Mouse (Mus musculus) liver, embryonic 11.5 days (tissue): ENCODE results near the gene Pigf. TPM values are rescaled to one million over a fixed set of nuclear protein-coding genes. Genes with fewer than 3 reads are reported as not detected.
A peak's percentile ranks its signal among the peaks of the same experiment; 100 is the strongest.
"Not testable (repeated sequence)": the region's sequence is repeated elsewhere in the genome, so short reads cannot be mapped to it uniquely, and the experiment has no call there.

Source experiments
- ATAC-seq: fragments of 200-750 bp; cut with Nextera tagmentation; replicated peaks from 2 replicates; pipeline ENCODE4 v1.8.0; 2017; ENCODE audit warnings: moderate number of reproducible peaks, mild to moderate bottlenecking, moderate TSS enrichment, moderate library complexity; ENCODE audit not compliant: low FRiP score
- DNase-seq: peaks from one replicate; pipeline ENCODE4 v3.0.0-alpha.2; 2017; ENCODE audit warnings: low spot score
- H3K27ac ChIP-seq: fragments of 300-500 bp; sonication (generic); 2 replicates; pipeline ENCODE4 v1.5.1; 2014; ENCODE audit warnings: mild to moderate bottlenecking, low read depth, low read length, control low read depth
- H3K27me3 ChIP-seq: fragments of 300-500 bp; sonication (generic); replicated peaks from 2 replicates; pipeline ENCODE4 v1.6.1; 2014; ENCODE audit warnings: low read length, mixed read lengths; ENCODE audit not compliant: control insufficient read depth, insufficient read depth
- H3K36me3 ChIP-seq: fragments of 300-500 bp; sonication (generic); 2 replicates; pipeline ENCODE4 v1.6.1; 2014; ENCODE audit warnings: mild to moderate bottlenecking, low read length, moderate library complexity, mixed read lengths; ENCODE audit not compliant: control insufficient read depth, insufficient read depth
- H3K4me1 ChIP-seq: fragments of 300-500 bp; sonication (generic); replicated peaks from 2 replicates; pipeline ENCODE4 v1.6.1; 2014; ENCODE audit warnings: low read length, mixed read lengths; ENCODE audit not compliant: control insufficient read depth, insufficient read depth
- H3K4me2 ChIP-seq: fragments of 300-500 bp; sonication (generic); 2 replicates; pipeline ENCODE4 v1.6.1; 2014; ENCODE audit warnings: mild to moderate bottlenecking, control low read depth, moderate library complexity
- H3K4me3 ChIP-seq: fragments of 300-500 bp; sonication (generic); 2 replicates; pipeline ENCODE4 v1.5.1; 2014; ENCODE audit warnings: low read depth, low read length, control low read depth
- H3K9ac ChIP-seq: fragments of 300-500 bp; sonication (generic); 2 replicates; pipeline ENCODE4 v1.6.1; 2014; ENCODE audit warnings: low read depth, low read length, control low read depth
- H3K9me3 ChIP-seq: fragments of 300-500 bp; sonication (generic); 2 replicates; pipeline ENCODE4 v1.6.1; 2016; ENCODE audit warnings: low read length, inconsistent platforms, mixed read lengths; ENCODE audit not compliant: control insufficient read depth
- WGBS: fragments of 180-500 bp; shearing (Covaris S2); extraction: QIAGEN DNeasy Blood & Tissue Kit; methylation state at CpG from one replicate; pipeline ENCODE4 v1.1.7; 2014; 5-methylcytosine and 5-hydroxymethylcytosine counted together
- polyA plus RNA-seq: library from polyadenylated mRNA; unstranded; fragments of >200 nt; fragmentation: Nextera tagmentation; extraction: Ambion mirVana; gene quantifications from 2 replicates; pipeline ENCODE4 v1.2.1, GENCODE M21; 2014

The Pigf gene
- polyA plus RNA-seq: 30.7 and 31.3 TPM in 2 replicates

DNA sequence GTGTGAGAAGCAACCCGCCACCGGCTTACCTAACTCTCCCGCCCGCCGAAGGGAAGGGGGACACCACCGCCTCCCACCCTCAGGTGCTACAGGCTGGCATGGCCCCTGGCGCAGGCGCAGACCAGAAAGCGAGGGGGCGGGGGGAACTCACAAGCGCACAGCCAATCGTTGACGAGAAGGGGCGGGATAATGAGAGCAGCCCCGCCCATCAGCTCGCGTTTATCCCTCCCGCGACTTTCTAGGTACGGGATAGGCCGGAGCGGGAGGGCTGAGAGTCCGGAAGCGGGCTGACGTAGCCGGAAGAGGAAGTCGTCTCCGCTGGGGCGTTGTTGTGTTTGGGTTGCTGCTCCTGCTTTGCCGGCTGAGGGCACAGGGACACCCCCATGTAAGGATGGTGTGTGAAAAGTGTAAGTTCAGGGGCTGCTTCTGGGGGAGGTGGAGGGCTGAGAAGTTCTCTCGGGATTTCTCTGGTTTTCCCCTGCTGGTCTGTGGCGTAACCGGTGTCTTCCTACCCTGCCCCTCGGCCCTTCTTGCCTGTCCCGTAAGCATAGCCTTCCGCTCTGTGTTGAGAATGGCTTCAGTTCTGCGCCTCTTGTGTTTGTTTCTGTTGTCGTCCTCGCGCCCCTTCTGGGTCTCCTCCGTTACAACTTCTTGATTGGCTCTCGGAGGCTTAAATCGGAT, at the start of gene Pigf, which contains the start of gene Cript:
TSS of gene Pigf (minus strand) at position 138 of the 681 bp plus-strand sequence.
TSS of gene Cript (plus strand) at position 282 of the 681 bp plus-strand sequence.
- H3K9ac ChIP-seq: peak within 1 kb of the TSS; percentile 75
- H3K4me1 ChIP-seq: peaks cover 5% of the 10 kb centered on the region; the same call in 1 of the 2 replicates
- peaks cover 3% of the 10 kb centered on the region; the same call in 1 of the 2 replicates for H3K36me3 ChIP-seq
- H3K27me3 ChIP-seq: no peaks in the 10 kb centered on the region
- H3K9me3 ChIP-seq: no peaks in the 10 kb centered on the region
- DNase-seq: peak; percentile 94
- WGBS: under 1% methylated on average over 43 of the region's 43 CpGs
- H3K4me3 ChIP-seq: peak within 1 kb of the TSS; percentile 96
- ATAC-seq: peak; percentile 100
- H3K4me2 ChIP-seq: peak within 1 kb of the TSS; percentile 92
- no peak within 1 kb of the TSS for H3K27ac ChIP-seq

GRCm38 (mm10) chr17:87073470-87073869, 48.3 kb upstream of the Pigf start:
- Histone ChIP-seq H3K27me3 (no peaks in the 10 kb centered on the region), H3K9me3 (no peaks in the 10 kb centered on the region), H3K4me2 (no peak overlapping the region), H3K36me3 (no peaks in the 10 kb centered on the region), H3K9ac (no peak overlapping the region), H3K27ac (no peak overlapping the region), H3K4me1 (no peaks in the 10 kb centered on the region), H3K4me3 (no peak overlapping the region)
- ATAC-seq (no peak), DNase-seq (no peak)

DNA sequence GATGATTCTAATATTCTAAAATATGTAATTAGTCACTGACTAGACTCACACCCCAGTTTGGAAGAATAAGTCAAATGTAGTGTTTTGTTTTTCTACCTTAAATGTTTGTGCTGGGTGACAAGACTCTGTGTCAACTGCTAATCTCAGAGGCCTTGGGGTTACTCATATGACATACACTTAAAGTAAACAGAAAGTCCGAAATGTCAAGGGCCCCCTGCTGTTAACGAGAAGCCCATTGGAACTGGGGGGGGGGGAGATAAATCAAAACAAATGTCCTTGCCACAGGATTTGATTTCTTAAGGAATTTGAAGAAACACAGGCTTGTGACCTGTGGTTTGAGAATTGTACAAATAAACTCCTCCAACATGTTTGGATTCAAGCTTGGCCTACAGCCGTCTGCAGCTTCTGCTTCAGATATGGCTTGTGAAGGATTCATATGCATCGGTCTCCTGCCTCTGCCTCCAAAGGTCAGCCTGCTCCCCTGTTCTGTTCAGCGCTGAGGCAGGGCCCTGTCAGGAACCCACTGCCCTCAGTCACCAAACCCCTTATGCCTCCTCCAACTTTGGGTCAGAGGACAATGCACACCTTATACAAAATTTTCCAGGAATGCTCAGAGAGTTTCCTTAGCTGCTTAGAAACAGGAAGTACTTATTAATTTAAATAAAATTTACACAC, 47.7 kb upstream of the Pigf start:
- no peak overlapping the region for H3K4me2 ChIP-seq
- no peak overlapping the region for H3K27ac ChIP-seq
- no peak overlapping the region for H3K4me3 ChIP-seq
- no peaks in the 10 kb centered on the region for H3K36me3 ChIP-seq
- no peaks in the 10 kb centered on the region for H3K9me3 ChIP-seq
- WGBS: 65% methylated on average over 5 of the region's 5 CpGs
- no peaks in the 10 kb centered on the region for H3K27me3 ChIP-seq
- no peak for DNase-seq
- no peaks in the 10 kb centered on the region for H3K4me1 ChIP-seq
- no peak overlapping the region for H3K9ac ChIP-seq
- no peak for ATAC-seq

- not testable (repeated sequence) for DNase-seq
Observed at GRCm38 (mm10) chr17:87072183-87072582, 47.0 kb upstream of the Pigf start.

GRCm38 (mm10) chr17:87068997-87069396, 43.8 kb upstream of the Pigf start:
- no peak overlapping the region for H3K27ac ChIP-seq
- no peaks in the 10 kb centered on the region for H3K9me3 ChIP-seq
- no peak overlapping the region for H3K4me2 ChIP-seq
- H3K36me3 ChIP-seq: no peaks in the 10 kb centered on the region
- no peaks in the 10 kb centered on the region for H3K27me3 ChIP-seq
- 81% methylated on average over 4 of the region's 4 CpGs for WGBS
- ATAC-seq (no peak), DNase-seq (no peak)
- H3K4me3 ChIP-seq: no peak overlapping the region
- no peak overlapping the region for H3K9ac ChIP-seq
- 0 out of 2 replicates have a peak, but pooled peaks cover under 1% of the 10 kb centered on the region for H3K4me1 ChIP-seq

More at GRCm38 (mm10) chr17:87072183-87072582, 47.0 kb upstream of the Pigf start:
- not testable (repeated sequence) for H3K4me1 ChIP-seq, H3K9me3 ChIP-seq, H3K36me3 ChIP-seq, H3K4me2 ChIP-seq, H3K27ac ChIP-seq, ATAC-seq, H3K9ac ChIP-seq, H3K27me3 ChIP-seq, H3K4me3 ChIP-seq
- WGBS: 97% methylated on average over 1 of the region's 1 CpGs

GRCm38 (mm10) chr17:87063969-87064368, 38.8 kb upstream of the Pigf start:
- no peak for ATAC-seq
- peaks cover 4% of the 10 kb centered on the region for H3K4me1 ChIP-seq
- H3K27ac ChIP-seq: no peak overlapping the region
- H3K36me3 ChIP-seq: no peaks in the 10 kb centered on the region
- no peak overlapping the region for H3K9ac ChIP-seq
- H3K27me3 ChIP-seq: no peaks in the 10 kb centered on the region
- H3K4me3 ChIP-seq: no peak overlapping the region
- no peak overlapping the region for H3K4me2 ChIP-seq
- DNase-seq: no peak
- no peaks in the 10 kb centered on the region for H3K9me3 ChIP-seq
- WGBS: 40% methylated on average over 6 of the region's 6 CpGs

DNA sequence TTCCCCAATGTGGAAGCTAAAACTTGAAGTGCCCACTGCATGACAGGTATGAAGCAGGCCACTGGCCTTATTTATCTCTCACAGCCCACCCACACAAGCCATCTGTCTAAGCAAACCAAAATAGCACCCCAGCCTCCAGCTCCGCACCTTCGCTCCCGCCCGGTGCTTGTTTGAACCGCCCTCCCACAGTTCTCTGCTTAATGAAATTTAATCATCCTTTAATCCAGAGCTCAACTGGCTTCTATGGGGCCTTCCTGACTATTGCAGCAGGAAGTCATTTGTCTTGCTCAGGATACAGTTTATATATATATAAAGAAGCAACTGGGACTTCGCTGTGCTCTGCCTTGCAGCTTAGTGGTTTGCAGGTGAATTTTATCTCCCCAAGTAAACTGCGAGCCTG, 38.3 kb upstream of the Pigf start:
- Histone ChIP-seq H3K9me3 (no peaks in the 10 kb centered on the region), H3K4me3 (no peak overlapping the region), H3K36me3 (no peaks in the 10 kb centered on the region), H3K27me3 (no peaks in the 10 kb centered on the region), H3K9ac (no peak overlapping the region), H3K4me1 (peaks cover 4% of the 10 kb centered on the region), H3K27ac (no peak overlapping the region), H3K4me2 (no peak overlapping the region)
- no peak for ATAC-seq
- DNase-seq: no peak
- WGBS: 63% methylated on average over 7 of the region's 7 CpGs

GRCm38 (mm10) chr17:87062639-87063038, 37.4 kb upstream of the Pigf start:
- WGBS: 61% methylated on average over 9 of the region's 9 CpGs
- H3K4me2 ChIP-seq: no peak overlapping the region
- no peaks in the 10 kb centered on the region for H3K36me3 ChIP-seq
- no peaks in the 10 kb centered on the region for H3K9me3 ChIP-seq
- H3K9ac ChIP-seq: no peak overlapping the region
- no peak overlapping the region for H3K27ac ChIP-seq
- no peaks in the 10 kb centered on the region for H3K27me3 ChIP-seq
- ATAC-seq: no peak
- no peak for DNase-seq
- H3K4me1 ChIP-seq: peaks cover 4% of the 10 kb centered on the region
- H3K4me3 ChIP-seq: no peak overlapping the region
